Mouse (Mus musculus) testis, adult 2 months (tissue): ENCODE measurements around the gene Grap2. TPM values are rescaled to one million over a fixed set of nuclear protein-coding genes. Genes with fewer than 3 reads are reported as not detected.

Experiments
- H3K27ac ChIP-seq: fragments of 200-500 bp; 2 replicates; pipeline ENCODE4 v1.5.1; 2012; ENCODE audit warnings: low read depth, low read length; ENCODE audit not compliant: control insufficient read depth, insufficient read depth
- H3K27me3 ChIP-seq: fragments of 200-500 bp; 2 replicates; pipeline ENCODE4 v1.6.1; 2012; ENCODE audit warnings: mild to moderate bottlenecking, low read length, moderate library complexity; ENCODE audit not compliant: control insufficient read depth, insufficient read depth
- H3K36me3 ChIP-seq: fragments of 200-500 bp; 2 replicates; pipeline ENCODE4 v1.6.1; 2012; ENCODE audit warnings: mild to moderate bottlenecking, low read length; ENCODE audit not compliant: control insufficient read depth, insufficient read depth
- H3K4me1 ChIP-seq: fragments of 200-500 bp; 2 replicates; pipeline ENCODE4 v1.6.1; 2012; ENCODE audit warnings: low read length; ENCODE audit not compliant: control insufficient read depth, insufficient read depth
- H3K4me3 ChIP-seq: fragments of 200-500 bp; 2 replicates; pipeline ENCODE4 v1.5.1; 2012; ENCODE audit warnings: low read depth, mild to moderate bottlenecking, low read length, moderate library complexity, mixed read lengths; ENCODE audit not compliant: control insufficient read depth
- CTCF ChIP-seq: fragments of 200-500 bp; IDR thresholded peaks from 2 replicates; pipeline ENCODE4 v1.5.1; 2012; ENCODE audit warnings: low read depth, mild to moderate bottlenecking, inconsistent platforms, low read length, moderate library complexity; ENCODE audit not compliant: control insufficient read depth, insufficient read depth, insufficient replicate concordance
- POLR2A ChIP-seq: fragments of 200-500 bp; IDR thresholded peaks from 2 replicates; pipeline ENCODE4 v1.6.1; 2012; ENCODE audit warnings: low read depth, mild to moderate bottlenecking, inconsistent platforms, low read length, moderate library complexity; ENCODE audit not compliant: control insufficient read depth
- polyA plus RNA-seq: library from polyadenylated mRNA; depleted of rRNA; stranded (reverse); fragments of >200 nt; gene quantifications from 2 replicates; pipeline ENCODE4 v1.2.3, GENCODE M21; 2012

Grap2 gene
- polyA plus RNA-seq, 1 experiment: 1.9 TPM

- Histone ChIP-seq H3K36me3 (no peaks in the 10 kb centered on the region), H3K4me1 (no peaks in the 10 kb centered on the region), H3K27ac (no peak overlapping the region), H3K4me3 (no peak overlapping the region), H3K27me3 (no peaks in the 10 kb centered on the region)
- TF ChIP-seq CTCF (no peak), POLR2A (no peak)
Measured at GRCm38 (mm10) chr15:80607970-80608369, 35.6 kb downstream of the Grap2 start.

DNA sequence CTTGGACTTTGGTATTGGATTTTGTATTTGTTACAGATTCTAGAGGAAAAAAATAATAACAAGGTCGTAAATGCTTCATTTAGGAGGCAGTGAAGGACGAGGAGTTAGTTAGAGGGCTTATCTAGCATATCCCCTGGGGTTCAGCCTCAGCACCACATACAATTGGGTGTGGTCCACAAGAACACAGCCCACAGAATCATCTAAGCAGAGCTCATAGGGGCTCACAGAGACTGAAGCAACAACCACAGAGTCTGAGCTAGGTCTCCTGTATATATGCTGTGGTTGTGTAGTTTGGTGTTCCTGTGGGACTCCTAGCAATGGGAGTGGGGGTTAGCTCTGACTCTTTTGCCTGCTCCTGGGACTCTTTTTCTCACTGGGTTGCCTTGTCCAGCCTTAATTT is 37.9 kb downstream of the Grap2 start:
- no peak overlapping the region for H3K4me3 ChIP-seq
- H3K27ac ChIP-seq: no peak overlapping the region
- H3K4me1 ChIP-seq: peaks cover under 1% of the 10 kb centered on the region; the same call in 1 of the 2 replicates
- TF ChIP-seq POLR2A (no peak), CTCF (no peak)
- H3K27me3 ChIP-seq: no peaks in the 10 kb centered on the region
- H3K36me3 ChIP-seq: no peaks in the 10 kb centered on the region

- H3K27me3 ChIP-seq: no peaks in the 10 kb centered on the region
- H3K4me1 ChIP-seq: peaks cover 7% of the 10 kb centered on the region
- H3K27ac ChIP-seq: no peak overlapping the region
- no peaks in the 10 kb centered on the region for H3K36me3 ChIP-seq
- H3K4me3 ChIP-seq: no peak overlapping the region
- TF ChIP-seq POLR2A (no peak), CTCF (no peak)
Measured at GRCm38 (mm10) chr15:80611478-80611877, 39.1 kb downstream of the Grap2 start.

GRCm38 (mm10) chr15:80613904-80614303 is 41.5 kb downstream of the Grap2 start:
- Histone ChIP-seq H3K27me3 (no peaks in the 10 kb centered on the region), H3K4me3 (no peak overlapping the region), H3K4me1 (peaks cover 7% of the 10 kb centered on the region), H3K36me3 (no peaks in the 10 kb centered on the region), H3K27ac (no peak overlapping the region)
- TF ChIP-seq POLR2A (no peak), CTCF (no peak)

GRCm38 (mm10) chr15:80614500-80615289 is 42.3 kb downstream of the Grap2 start:
- Histone ChIP-seq H3K36me3 (no peaks in the 10 kb centered on the region), H3K27me3 (no peaks in the 10 kb centered on the region), H3K4me1 (peaks cover 7% of the 10 kb centered on the region), H3K27ac (no peak overlapping the region), H3K4me3 (no peak overlapping the region)
- TF ChIP-seq CTCF (no peak), POLR2A (no peak)

DNA sequence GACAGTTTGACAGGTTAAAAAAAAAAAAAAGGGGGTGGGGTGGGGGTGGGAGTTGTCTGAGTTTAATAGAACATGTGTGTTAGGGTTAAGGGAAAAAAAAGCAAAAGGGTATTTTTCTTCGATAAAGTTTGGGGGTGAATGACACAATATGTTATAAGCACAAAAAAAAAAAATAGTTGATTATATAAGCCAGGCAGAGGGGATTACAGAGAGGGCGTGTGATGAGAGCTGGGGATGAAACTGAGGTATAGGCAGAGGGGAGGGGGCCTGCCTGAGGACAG is 42.8 kb downstream of the Grap2 start:
- Histone ChIP-seq H3K4me1 (peaks cover 7% of the 10 kb centered on the region), H3K27ac (no peak overlapping the region), H3K27me3 (no peaks in the 10 kb centered on the region), H3K4me3 (no peak overlapping the region), H3K36me3 (no peaks in the 10 kb centered on the region)
- TF ChIP-seq CTCF (no peak), POLR2A (no peak)

DNA sequence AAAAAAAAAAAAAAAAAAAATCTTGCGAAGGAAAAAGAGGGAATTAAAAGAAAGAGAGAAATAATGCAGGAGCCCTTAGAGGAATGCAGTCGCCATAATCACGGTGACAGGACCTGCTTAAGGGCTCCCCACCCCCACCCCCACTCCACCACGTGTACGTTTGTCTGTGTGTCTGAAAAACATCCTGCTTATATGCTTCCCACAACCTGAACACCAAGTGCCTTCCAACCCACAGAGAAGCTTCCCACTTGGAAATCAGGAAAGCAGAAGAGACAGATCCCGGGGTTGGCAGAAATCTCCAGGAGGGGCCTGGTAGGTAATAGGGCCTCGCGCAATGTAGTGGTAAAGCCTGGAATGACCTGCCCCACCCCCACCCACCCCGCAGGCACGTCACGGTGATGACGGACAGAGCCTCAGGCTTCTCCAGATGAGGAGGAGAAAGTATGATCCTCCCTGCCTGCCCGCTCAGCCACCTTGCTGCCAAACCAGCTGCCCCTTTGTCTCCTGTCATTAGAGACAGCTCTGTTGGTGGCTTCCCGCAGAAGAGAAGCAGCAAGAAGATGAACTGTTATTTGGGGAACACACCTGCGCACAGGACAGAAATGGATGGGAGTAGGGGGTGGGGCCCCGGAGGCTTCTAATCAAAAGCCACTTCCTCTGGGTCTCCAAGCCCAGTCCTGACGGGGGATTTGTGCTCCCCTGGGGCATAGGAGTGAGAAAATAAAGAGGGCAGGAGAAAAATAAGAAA is 43.4 kb downstream of the Grap2 start:
- TF ChIP-seq CTCF (no peak), POLR2A (no peak)
- Histone ChIP-seq H3K4me3 (no peak overlapping the region), H3K27ac (no peak overlapping the region), H3K36me3 (no peaks in the 10 kb centered on the region), H3K27me3 (no peaks in the 10 kb centered on the region), H3K4me1 (peaks cover 7% of the 10 kb centered on the region)
